Mouse (Mus musculus) kidney, embryonic 15.5 days (tissue): ENCODE results near the gene Sec1. TPM values are rescaled to one million over a fixed set of nuclear protein-coding genes. Genes with fewer than 3 reads are reported as not detected.

Experiments
- ATAC-seq: fragments of 200-750 bp; cut with Nextera tagmentation; replicated peaks from 2 replicates; pipeline ENCODE4 v1.8.0; 2017; ENCODE audit warnings: moderate TSS enrichment; ENCODE audit not compliant: low FRiP score
- H3K27ac ChIP-seq: fragments of 300-500 bp; sonication (generic); 2 replicates; pipeline ENCODE4 v1.5.1; 2015; ENCODE audit warnings: mild to moderate bottlenecking, inconsistent platforms
- H3K27me3 ChIP-seq: fragments of 300-500 bp; sonication (generic); 2 replicates; pipeline ENCODE4 v1.6.1; 2015; ENCODE audit warnings: inconsistent platforms
- H3K36me3 ChIP-seq: fragments of 300-500 bp; sonication (generic); 2 replicates; pipeline ENCODE4 v1.6.1; 2015; ENCODE audit warnings: inconsistent platforms
- H3K4me1 ChIP-seq: fragments of 300-500 bp; sonication (generic); 2 replicates; pipeline ENCODE4 v1.6.1; 2015; ENCODE audit warnings: inconsistent platforms
- H3K4me2 ChIP-seq: fragments of 300-500 bp; sonication (generic); 2 replicates; pipeline ENCODE4 v1.6.1; 2015; ENCODE audit warnings: moderate library complexity, mild to moderate bottlenecking, inconsistent platforms
- H3K4me3 ChIP-seq: fragments of 300-500 bp; sonication (generic); replicated peaks from 2 replicates; pipeline ENCODE4 v1.5.1; 2015; ENCODE audit warnings: mild to moderate bottlenecking, inconsistent platforms
- H3K9ac ChIP-seq: fragments of 300-500 bp; sonication (generic); 2 replicates; pipeline ENCODE4 v1.6.1; 2015; ENCODE audit warnings: mild to moderate bottlenecking, inconsistent platforms
- H3K9me3 ChIP-seq: fragments of 300-500 bp; sonication (generic); replicated peaks from 2 replicates; pipeline ENCODE4 v1.6.1; 2016; ENCODE audit warnings: inconsistent platforms
- WGBS: fragments of 180-500 bp; shearing (Covaris S2); methylation state at CpG from one replicate; pipeline ENCODE4 v1.1.7; 2015; ENCODE audit warnings: mixed read lengths; 5-methylcytosine and 5-hydroxymethylcytosine counted together
- polyA plus RNA-seq: library from polyadenylated mRNA; unstranded; fragments of >200 nt; fragmentation: Nextera tagmentation; extraction: Ambion mirVana; gene quantifications from 2 replicates; pipeline ENCODE4 v1.2.1, GENCODE M21; 2015

The Sec1 gene
- 0.19 and 0.29 TPM in 2 replicates for polyA plus RNA-seq

GRCm38 (mm10) chr7:45693921-45694591 lies at the start of gene Sec1:
TSS of gene Sec1 (minus strand) at chr7:45694402.
- Histone ChIP-seq H3K9me3 (no peaks in the 10 kb centered on the region), H3K36me3 (no peaks in the 10 kb centered on the region), H3K4me2 (no peak within 1 kb of the TSS), H3K4me1 (peaks cover 14% of the 10 kb centered on the region), H3K9ac (no peak within 1 kb of the TSS), H3K4me3 (no peak within 1 kb of the TSS), H3K27ac (no peak within 1 kb of the TSS), H3K27me3 (peaks cover 13% of the 10 kb centered on the region)
- 93% methylated on average over 50 of the region's 50 CpGs for WGBS
- no peak; the same call in 1 of the 2 replicates for ATAC-seq

- Histone ChIP-seq H3K4me2 (peak overlapping the region; percentile 54), H3K27me3 (no peaks in the 10 kb centered on the region), H3K9ac (no peak overlapping the region), H3K36me3 (no peaks in the 10 kb centered on the region), H3K4me1 (peaks cover 10% of the 10 kb centered on the region), H3K27ac (no peak overlapping the region), H3K4me3 (peak overlapping the region; percentile 38), H3K9me3 (no peaks in the 10 kb centered on the region; the same call in 1 of the 2 replicates)
- no peak for ATAC-seq
- WGBS = 36% methylated on average over 19 of the region's 19 CpGs
Measured at GRCm38 (mm10) chr7:45742338-45742737, 48.1 kb upstream of the Sec1 start.

GRCm38 (mm10) chr7:45741777-45742176 lies 47.6 kb upstream of the Sec1 start:
- H3K27ac ChIP-seq = no peak overlapping the region
- no peaks in the 10 kb centered on the region for H3K27me3 ChIP-seq
- H3K4me3 ChIP-seq = peak overlapping the region; percentile 38
- ATAC-seq = no peak
- H3K36me3 ChIP-seq = no peaks in the 10 kb centered on the region
- WGBS = 37% methylated on average over 11 of the region's 11 CpGs
- no peaks in the 10 kb centered on the region; the same call in 1 of the 2 replicates for H3K9me3 ChIP-seq
- H3K4me1 ChIP-seq = peaks cover 10% of the 10 kb centered on the region
- H3K9ac ChIP-seq = no peak overlapping the region
- peak overlapping the region; percentile 54 for H3K4me2 ChIP-seq

- Histone ChIP-seq H3K9ac (no peak overlapping the region), H3K27ac (no peak overlapping the region), H3K27me3 (no peaks in the 10 kb centered on the region), H3K36me3 (no peaks in the 10 kb centered on the region), H3K4me2 (0 out of 2 replicates have a peak overlapping the region, but pooled peaks have one; percentile 54), H3K4me1 (peaks cover 10% of the 10 kb centered on the region), H3K9me3 (no peaks in the 10 kb centered on the region), H3K4me3 (no peak overlapping the region)
- ATAC-seq = no peak
- WGBS = 85% methylated on average over 12 of the region's 12 CpGs
Measured at GRCm38 (mm10) chr7:45741308-45741707, 47.1 kb upstream of the Sec1 start.

GRCm38 (mm10) chr7:45739820-45740219 lies 45.6 kb upstream of the Sec1 start:
- no peak overlapping the region for H3K9ac ChIP-seq
- no peaks in the 10 kb centered on the region for H3K27me3 ChIP-seq
- ATAC-seq = no peak
- no peak overlapping the region for H3K27ac ChIP-seq
- H3K36me3 ChIP-seq = no peaks in the 10 kb centered on the region
- WGBS = 68% methylated on average over 10 of the region's 10 CpGs
- H3K4me2 ChIP-seq = no peak overlapping the region
- no peak overlapping the region for H3K4me3 ChIP-seq
- no peaks in the 10 kb centered on the region for H3K9me3 ChIP-seq
- peaks cover 10% of the 10 kb centered on the region for H3K4me1 ChIP-seq

GRCm38 (mm10) chr7:45739162-45739763 lies 45.1 kb upstream of the Sec1 start:
- Histone ChIP-seq H3K9ac (no peak overlapping the region), H3K27ac (no peak overlapping the region), H3K4me3 (no peak overlapping the region), H3K9me3 (no peaks in the 10 kb centered on the region), H3K27me3 (no peaks in the 10 kb centered on the region), H3K4me2 (no peak overlapping the region), H3K4me1 (peaks cover 10% of the 10 kb centered on the region), H3K36me3 (no peaks in the 10 kb centered on the region)
- WGBS = 6% methylated on average over 9 of the region's 9 CpGs
- peak; percentile 76 for ATAC-seq

GRCm38 (mm10) chr7:45733477-45733876 lies 39.3 kb upstream of the Sec1 start:
- Histone ChIP-seq H3K4me3 (no peak overlapping the region), H3K27ac (no peak overlapping the region), H3K36me3 (peaks cover 11% of the 10 kb centered on the region), H3K9me3 (no peaks in the 10 kb centered on the region), H3K4me1 (peaks cover 11% of the 10 kb centered on the region), H3K9ac (no peak overlapping the region), H3K4me2 (no peak overlapping the region), H3K27me3 (no peaks in the 10 kb centered on the region)
- no peak for ATAC-seq
- 71% methylated on average over 5 of the region's 5 CpGs for WGBS

- 18% methylated on average over 16 of the region's 16 CpGs for WGBS
- ATAC-seq = peak; percentile 68
- Histone ChIP-seq H3K4me3 (no peak overlapping the region), H3K9ac (no peak overlapping the region), H3K4me1 (peaks cover 11% of the 10 kb centered on the region), H3K27me3 (no peaks in the 10 kb centered on the region), H3K9me3 (no peaks in the 10 kb centered on the region), H3K4me2 (no peak overlapping the region), H3K27ac (peak overlapping the region; percentile 64), H3K36me3 (peaks cover 34% of the 10 kb centered on the region)
Measured at GRCm38 (mm10) chr7:45730727-45731431, 36.7 kb upstream of the Sec1 start.

- no peaks in the 10 kb centered on the region for H3K27me3 ChIP-seq
- no peak overlapping the region for H3K9ac ChIP-seq
- ATAC-seq = no peak
- no peak overlapping the region for H3K27ac ChIP-seq
- peaks cover 66% of the 10 kb centered on the region for H3K36me3 ChIP-seq
- no peak overlapping the region for H3K4me2 ChIP-seq
- no peak overlapping the region for H3K4me3 ChIP-seq
- peaks cover 11% of the 10 kb centered on the region for H3K4me1 ChIP-seq
- no peaks in the 10 kb centered on the region for H3K9me3 ChIP-seq
- WGBS = 88% methylated on average over 3 of the region's 3 CpGs
Measured at GRCm38 (mm10) chr7:45727625-45728024, 33.4 kb upstream of the Sec1 start.

- 90% methylated on average over 10 of the region's 10 CpGs for WGBS
- ATAC-seq = no peak
Measured at GRCm38 (mm10) chr7:45726419-45726818, 32.2 kb upstream of the Sec1 start.

GRCm38 (mm10) chr7:45725713-45726112 lies 31.5 kb upstream of the Sec1 start, which contains the start of gene Spaca4:
TSS of gene Spaca4 (minus strand) at chr7:45725813.
- no peak within 1 kb of the TSS for H3K4me2 ChIP-seq
- 93% methylated on average over 11 of the region's 11 CpGs for WGBS

More at GRCm38 (mm10) chr7:45726419-45726818, 32.2 kb upstream of the Sec1 start:
- H3K36me3 ChIP-seq = peaks cover 78% of the 10 kb centered on the region
- H3K27ac ChIP-seq = no peak overlapping the region
- no peaks in the 10 kb centered on the region for H3K27me3 ChIP-seq
- peaks cover 16% of the 10 kb centered on the region for H3K4me1 ChIP-seq
- H3K4me2 ChIP-seq = no peak overlapping the region
- no peaks in the 10 kb centered on the region for H3K9me3 ChIP-seq
- H3K4me3 ChIP-seq = no peak overlapping the region
- H3K9ac ChIP-seq = no peak overlapping the region

GRCm38 (mm10) chr7:45725151-45725550 lies 30.9 kb upstream of the Sec1 start:
- Histone ChIP-seq H3K4me1 (peaks cover 15% of the 10 kb centered on the region), H3K4me2 (no peak overlapping the region), H3K27me3 (no peaks in the 10 kb centered on the region), H3K36me3 (peaks cover 91% of the 10 kb centered on the region), H3K9ac (no peak overlapping the region), H3K27ac (no peak overlapping the region), H3K4me3 (no peak overlapping the region), H3K9me3 (no peaks in the 10 kb centered on the region)
- ATAC-seq = no peak
- 92% methylated on average over 9 of the region's 9 CpGs for WGBS

More at GRCm38 (mm10) chr7:45725713-45726112, 31.5 kb upstream of the Sec1 start, which contains the start of gene Spaca4:
- H3K4me1 ChIP-seq = peaks cover 14% of the 10 kb centered on the region
- no peaks in the 10 kb centered on the region for H3K27me3 ChIP-seq
- H3K36me3 ChIP-seq = peaks cover 85% of the 10 kb centered on the region
- H3K27ac ChIP-seq = no peak within 1 kb of the TSS
- H3K9me3 ChIP-seq = no peaks in the 10 kb centered on the region
- ATAC-seq = no peak
- H3K4me3 ChIP-seq = no peak within 1 kb of the TSS
- no peak within 1 kb of the TSS for H3K9ac ChIP-seq
